Mouse (Mus musculus): ENCODE data around the gene Cntn3. TPM values are rescaled to one million over a fixed set of nuclear protein-coding genes. Genes with fewer than 3 reads are reported as not detected.
A peak's percentile ranks its signal among the peaks of the same experiment; 100 is the strongest.

The Cntn3 gene
- polyA plus RNA-seq, 1 experiment from 2014 or later, result 1.5 TPM

DNA sequence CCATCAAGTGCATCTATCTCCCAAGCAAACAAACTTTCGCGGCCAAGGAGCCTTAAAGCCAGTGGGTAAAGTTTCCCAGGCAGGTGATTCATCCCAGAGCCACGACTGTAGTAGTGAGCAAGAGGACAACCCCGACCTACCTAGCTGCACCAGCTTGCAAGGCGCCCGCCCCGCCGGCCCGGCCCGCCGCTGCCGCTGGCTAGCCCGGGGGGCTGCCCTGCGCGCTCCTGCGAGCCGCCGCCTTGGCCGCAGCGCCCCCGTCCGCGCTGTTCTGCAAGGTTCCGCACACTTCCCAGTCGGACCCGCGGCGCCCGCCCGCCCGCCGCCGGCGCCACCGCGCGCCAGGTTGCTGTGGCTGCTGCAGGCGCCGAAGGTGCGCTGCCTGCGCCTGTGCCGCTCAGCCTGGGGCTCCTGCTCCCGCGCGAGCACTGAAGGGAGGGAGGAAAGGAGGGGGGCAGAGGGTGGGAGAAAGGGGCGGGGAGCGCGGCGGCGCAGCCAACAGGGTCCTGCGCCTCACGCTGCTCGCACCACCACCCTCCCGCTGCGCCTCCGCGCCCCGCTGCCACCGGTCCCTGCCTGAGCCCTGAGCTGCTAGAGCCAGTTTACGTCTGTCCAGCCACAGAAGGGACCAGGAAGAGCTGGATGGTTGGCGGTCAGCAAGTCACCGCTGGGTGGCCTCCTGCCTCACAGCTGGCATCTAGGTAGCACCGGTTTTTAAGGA is 8.7 kb downstream of the Cntn3 start:
- H3K4me2 ChIP-seq (replicated peaks; ENCODE audit: low read depth, low read length), result peak overlapping the region; percentile 89
- no peaks in the 10 kb centered on the region for H3K9me3 ChIP-seq (ENCODE audit: control insufficient read depth, low read length)
- peak overlapping the region; percentile 48 for H3K4me3 ChIP-seq (ENCODE audit: low read depth, low read length)
- peak; percentile 81 for DNase-seq (ENCODE audit: low spot score)
- H3K27me3 ChIP-seq (ENCODE audit: control insufficient read depth, insufficient read depth, low read length), result no peaks in the 10 kb centered on the region
- no peak overlapping the region for H3K27ac ChIP-seq (ENCODE audit: low read depth, low read length)
- no peaks in the 10 kb centered on the region for H3K4me1 ChIP-seq (replicated peaks; ENCODE audit: control insufficient read depth, insufficient read depth, low read length)
- 1% methylated on average over 47 of the region's 63 CpGs for WGBS
- ATAC-seq (ENCODE audit: low FRiP score), result peak; percentile 98
- H3K9ac ChIP-seq (ENCODE audit: low read depth, low read length), result peak overlapping the region; percentile 57
- no peaks in the 10 kb centered on the region for H3K36me3 ChIP-seq (ENCODE audit: control insufficient read depth, insufficient read depth, low read length)

DNA sequence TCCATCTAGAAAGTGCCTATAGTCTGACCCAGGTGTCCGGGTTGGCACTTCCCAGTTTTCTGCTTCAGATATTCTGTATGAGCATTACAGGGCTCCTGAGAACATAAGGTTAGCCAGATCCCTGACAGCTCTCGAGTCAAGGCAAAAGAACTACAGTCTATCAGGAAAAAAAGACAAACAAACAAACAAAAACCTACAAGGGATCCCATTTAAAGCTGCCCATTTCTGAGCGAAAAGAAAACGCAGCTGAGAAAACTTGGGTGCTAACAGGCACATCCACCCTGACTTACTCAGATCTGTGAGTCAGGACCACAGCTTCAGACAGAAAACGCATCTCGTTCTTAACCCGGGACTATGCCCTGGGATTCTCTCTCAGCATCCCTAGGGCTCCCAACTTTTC is 9.5 kb downstream of the Cntn3 start:
- WGBS, result 8% methylated on average over 7 of the region's 7 CpGs
- DNase-seq (ENCODE audit: low spot score) (peak; percentile 20), ATAC-seq (ENCODE audit: low FRiP score) (no peak)
- no peaks in the 10 kb centered on the region for H3K4me1 ChIP-seq (replicated peaks; ENCODE audit: control insufficient read depth, insufficient read depth, low read length)
- H3K9ac ChIP-seq (ENCODE audit: low read depth, low read length), result no peak overlapping the region; the same call in 1 of the 2 replicates
- no peaks in the 10 kb centered on the region for H3K27me3 ChIP-seq (ENCODE audit: control insufficient read depth, insufficient read depth, low read length)
- H3K4me2 ChIP-seq (replicated peaks; ENCODE audit: low read depth, low read length), result peak overlapping the region; percentile 89
- H3K9me3 ChIP-seq (ENCODE audit: control insufficient read depth, low read length), result no peaks in the 10 kb centered on the region
- peak overlapping the region; percentile 48 for H3K4me3 ChIP-seq (ENCODE audit: low read depth, low read length)
- no peak overlapping the region for H3K27ac ChIP-seq (ENCODE audit: low read depth, low read length)
- H3K36me3 ChIP-seq (ENCODE audit: control insufficient read depth, insufficient read depth, low read length), result no peaks in the 10 kb centered on the region

- Histone ChIP-seq H3K9me3 (ENCODE audit: control insufficient read depth, low read length) (no peaks in the 10 kb centered on the region), H3K4me1 (replicated peaks; ENCODE audit: control insufficient read depth, insufficient read depth, low read length) (no peaks in the 10 kb centered on the region), H3K27me3 (ENCODE audit: control insufficient read depth, insufficient read depth, low read length) (no peaks in the 10 kb centered on the region), H3K4me2 (replicated peaks; ENCODE audit: low read depth, low read length) (no peak overlapping the region), H3K9ac (ENCODE audit: low read depth, low read length) (no peak overlapping the region), H3K4me3 (ENCODE audit: low read depth, low read length) (no peak overlapping the region), H3K36me3 (ENCODE audit: control insufficient read depth, insufficient read depth, low read length) (no peaks in the 10 kb centered on the region), H3K27ac (ENCODE audit: low read depth, low read length) (no peak overlapping the region)
- 82% methylated on average over 3 of the region's 3 CpGs for WGBS
- no peak for DNase-seq (ENCODE audit: low spot score)
- no peak for ATAC-seq (ENCODE audit: low FRiP score)
Observed at GRCm38 (mm10) chr6:102557521-102557920, 15.4 kb downstream of the Cntn3 start.

DNA sequence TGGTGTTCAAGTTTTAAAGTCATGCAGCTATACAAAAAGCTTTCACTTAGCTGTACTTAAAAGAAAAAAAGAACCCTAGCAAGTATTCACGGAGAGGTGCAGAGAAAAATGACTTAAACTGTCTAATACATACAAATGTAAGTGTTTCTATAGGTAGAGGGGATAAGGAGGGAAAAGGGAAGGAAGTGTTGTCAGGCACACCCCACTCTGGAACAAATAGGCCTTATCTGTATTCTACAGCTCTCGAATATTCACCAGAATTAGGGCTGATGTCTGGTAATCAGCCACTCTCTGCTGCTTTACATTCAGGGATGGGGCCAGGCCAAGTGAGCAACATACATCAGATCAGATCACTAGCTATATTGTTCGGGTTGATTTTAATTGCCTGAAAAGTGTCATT is 16.4 kb downstream of the Cntn3 start:
- WGBS, result 88% methylated on average over 3 of the region's 3 CpGs
- H3K4me1 ChIP-seq (replicated peaks; ENCODE audit: control insufficient read depth, insufficient read depth, low read length), result no peaks in the 10 kb centered on the region
- H3K27me3 ChIP-seq (ENCODE audit: control insufficient read depth, insufficient read depth, low read length), result no peaks in the 10 kb centered on the region
- H3K27ac ChIP-seq (ENCODE audit: low read depth, low read length), result no peak overlapping the region
- no peak overlapping the region for H3K4me2 ChIP-seq (replicated peaks; ENCODE audit: low read depth, low read length)
- DNase-seq (ENCODE audit: low spot score), result no peak
- H3K9me3 ChIP-seq (ENCODE audit: control insufficient read depth, low read length), result no peaks in the 10 kb centered on the region
- no peaks in the 10 kb centered on the region for H3K36me3 ChIP-seq (ENCODE audit: control insufficient read depth, insufficient read depth, low read length)
- ATAC-seq (ENCODE audit: low FRiP score), result no peak
- H3K9ac ChIP-seq (ENCODE audit: low read depth, low read length), result no peak overlapping the region
- no peak overlapping the region for H3K4me3 ChIP-seq (ENCODE audit: low read depth, low read length)

DNA sequence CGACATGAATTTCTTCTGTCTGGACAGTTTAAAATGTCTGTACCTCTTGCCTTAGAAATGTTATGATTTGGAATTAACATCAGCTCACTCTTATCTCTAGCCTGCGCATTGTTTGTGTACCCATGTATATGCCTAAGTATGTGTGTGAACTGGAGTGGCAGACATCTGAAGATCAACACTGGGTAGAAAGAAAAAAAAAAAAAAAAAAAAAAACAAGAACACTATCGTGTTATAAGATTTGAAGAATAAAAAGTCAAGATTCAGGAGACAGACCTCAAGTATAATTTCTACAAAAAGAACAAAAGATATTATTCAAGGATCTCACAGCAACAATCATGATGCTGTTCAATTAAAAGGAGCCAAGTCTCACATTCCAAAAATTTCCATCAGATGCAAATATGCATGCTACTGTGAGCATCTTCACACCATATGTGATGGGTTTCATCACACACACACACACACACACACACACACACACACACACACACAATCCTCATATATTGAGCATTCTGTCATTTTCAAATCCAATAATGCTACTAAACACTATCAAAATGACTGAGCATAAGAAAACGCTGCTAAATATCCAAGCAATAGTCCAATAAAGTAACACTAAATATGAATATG is 17.0 kb downstream of the Cntn3 start:
- DNase-seq (ENCODE audit: low spot score) (no peak), ATAC-seq (ENCODE audit: low FRiP score) (no peak)
- Histone ChIP-seq H3K27ac (ENCODE audit: low read depth, low read length) (no peak overlapping the region), H3K9me3 (ENCODE audit: control insufficient read depth, low read length) (no peaks in the 10 kb centered on the region), H3K36me3 (ENCODE audit: control insufficient read depth, insufficient read depth, low read length) (no peaks in the 10 kb centered on the region), H3K27me3 (ENCODE audit: control insufficient read depth, insufficient read depth, low read length) (no peaks in the 10 kb centered on the region), H3K4me3 (ENCODE audit: low read depth, low read length) (no peak overlapping the region), H3K9ac (ENCODE audit: low read depth, low read length) (no peak overlapping the region), H3K4me2 (replicated peaks; ENCODE audit: low read depth, low read length) (no peak overlapping the region), H3K4me1 (replicated peaks; ENCODE audit: control insufficient read depth, insufficient read depth, low read length) (no peaks in the 10 kb centered on the region)
- WGBS, result 90% methylated on average over 4 of the region's 4 CpGs

DNA sequence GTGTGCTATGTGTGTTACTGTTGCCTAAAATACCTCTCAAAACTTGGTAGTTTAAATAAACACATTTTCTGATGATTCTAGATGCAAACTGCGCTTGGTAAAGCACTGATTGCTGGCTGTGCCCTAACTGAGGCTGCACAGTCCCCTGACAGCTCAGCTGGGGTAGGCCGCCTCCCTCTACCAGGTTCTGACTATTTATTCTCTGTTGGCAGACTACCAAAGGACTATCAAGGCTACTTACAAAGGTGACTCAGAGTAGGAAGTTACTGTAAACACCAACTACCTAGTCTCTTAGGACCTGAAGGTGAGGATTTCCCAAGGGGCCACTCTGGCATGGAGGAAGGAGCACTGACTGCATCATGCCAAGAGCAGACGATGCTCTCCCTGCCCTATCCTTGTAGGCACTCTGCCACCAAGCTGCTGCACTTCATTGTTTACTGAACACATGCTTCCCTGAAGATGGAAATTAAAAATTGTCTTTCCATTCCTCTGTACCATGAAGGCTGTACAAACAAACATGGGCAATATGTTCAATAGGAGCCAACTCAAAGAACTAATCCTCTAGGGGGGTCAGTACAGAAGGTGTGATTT is 17.7 kb downstream of the Cntn3 start:
- Histone ChIP-seq H3K4me2 (replicated peaks; ENCODE audit: low read depth, low read length) (no peak overlapping the region), H3K27me3 (ENCODE audit: control insufficient read depth, insufficient read depth, low read length) (no peaks in the 10 kb centered on the region), H3K27ac (ENCODE audit: low read depth, low read length) (no peak overlapping the region), H3K9me3 (ENCODE audit: control insufficient read depth, low read length) (no peaks in the 10 kb centered on the region), H3K36me3 (ENCODE audit: control insufficient read depth, insufficient read depth, low read length) (no peaks in the 10 kb centered on the region), H3K4me3 (ENCODE audit: low read depth, low read length) (no peak overlapping the region), H3K9ac (ENCODE audit: low read depth, low read length) (no peak overlapping the region), H3K4me1 (replicated peaks; ENCODE audit: control insufficient read depth, insufficient read depth, low read length) (no peaks in the 10 kb centered on the region)
- ATAC-seq (ENCODE audit: low FRiP score) (no peak), DNase-seq (ENCODE audit: low spot score) (no peak)
- WGBS, result 86% methylated on average over 3 of the region's 3 CpGs

DNA sequence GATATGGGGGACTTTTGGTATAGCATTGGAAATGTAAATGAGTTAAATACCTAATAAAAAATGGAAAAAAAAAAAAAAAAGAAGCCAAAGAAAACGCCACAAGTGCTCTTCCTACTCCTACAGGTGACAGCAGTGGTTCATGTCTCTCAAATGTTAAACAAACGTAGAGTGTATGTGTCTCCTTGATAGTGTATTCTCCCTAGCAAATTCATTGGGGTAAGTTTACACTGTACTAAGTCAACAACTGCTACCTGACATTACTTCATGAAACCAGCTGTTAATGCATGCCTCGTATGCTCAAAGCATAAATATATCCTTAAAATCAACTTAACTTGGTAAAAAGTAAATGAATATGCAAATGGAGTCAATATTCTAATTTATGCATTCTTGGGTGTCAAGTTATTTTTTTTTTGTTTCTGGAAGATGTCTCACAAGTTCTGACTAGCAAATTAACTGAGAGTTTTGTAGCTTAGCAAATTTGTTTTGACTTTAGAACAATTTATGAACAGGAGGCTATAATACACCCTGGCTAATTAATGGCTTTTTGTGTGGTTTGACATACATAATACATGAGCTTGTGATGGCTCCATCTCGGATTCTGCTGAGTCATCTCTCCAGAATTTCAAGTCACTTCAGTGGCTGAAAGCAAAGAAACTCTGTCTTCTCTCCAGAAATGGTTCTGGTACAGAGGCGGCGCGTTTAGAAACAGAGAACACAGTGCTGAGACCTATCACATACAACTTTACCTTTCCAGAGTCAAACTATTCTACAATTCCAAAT is 31.1 kb downstream of the Cntn3 start:
- Histone ChIP-seq H3K4me3 (ENCODE audit: low read depth, low read length) (no peak overlapping the region), H3K9me3 (ENCODE audit: control insufficient read depth, low read length) (no peaks in the 10 kb centered on the region), H3K36me3 (ENCODE audit: control insufficient read depth, insufficient read depth, low read length) (no peaks in the 10 kb centered on the region), H3K9ac (ENCODE audit: low read depth, low read length) (no peak overlapping the region), H3K27ac (ENCODE audit: low read depth, low read length) (no peak overlapping the region), H3K4me2 (replicated peaks; ENCODE audit: low read depth, low read length) (no peak overlapping the region), H3K4me1 (replicated peaks; ENCODE audit: control insufficient read depth, insufficient read depth, low read length) (no peaks in the 10 kb centered on the region), H3K27me3 (ENCODE audit: control insufficient read depth, insufficient read depth, low read length) (no peaks in the 10 kb centered on the region)
- WGBS, result 85% methylated on average over 7 of the region's 7 CpGs
- no peak for DNase-seq (ENCODE audit: low spot score)
- no peak for ATAC-seq (ENCODE audit: low FRiP score)

GRCm38 (mm10) chr6:102535599-102535998 is 37.3 kb downstream of the Cntn3 start:
- H3K4me2 ChIP-seq (replicated peaks; ENCODE audit: low read depth, low read length), result no peak overlapping the region
- H3K9me3 ChIP-seq (ENCODE audit: control insufficient read depth, low read length), result no peaks in the 10 kb centered on the region
- no peak for DNase-seq (ENCODE audit: low spot score)
- H3K4me1 ChIP-seq (replicated peaks; ENCODE audit: control insufficient read depth, insufficient read depth, low read length), result no peaks in the 10 kb centered on the region
- ATAC-seq (ENCODE audit: low FRiP score), result no peak
- H3K9ac ChIP-seq (ENCODE audit: low read depth, low read length), result no peak overlapping the region
- no peaks in the 10 kb centered on the region for H3K36me3 ChIP-seq (ENCODE audit: control insufficient read depth, insufficient read depth, low read length)
- 85% methylated on average over 4 of the region's 4 CpGs for WGBS
- no peak overlapping the region for H3K4me3 ChIP-seq (ENCODE audit: low read depth, low read length)
- no peaks in the 10 kb centered on the region for H3K27me3 ChIP-seq (ENCODE audit: control insufficient read depth, insufficient read depth, low read length)
- H3K27ac ChIP-seq (ENCODE audit: low read depth, low read length), result no peak overlapping the region
